Mouse (Mus musculus) R1 (cell line): ENCODE measurements around the gene Apela.
"Not testable (repeated sequence)": the region's sequence is repeated elsewhere in the genome, so short reads cannot be mapped to it uniquely, and the experiment has no call there.

Experiments
- DNase-seq: peaks from one replicate; pipeline ENCODE4 v3.0.0-alpha.2; 2018; ENCODE audit warnings: low read depth, low spot score

Gene Apela

GRCm38 (mm10) chr8:65028959-65029686 is 8.0 kb downstream of the Apela start:
- DNase-seq = peak; percentile 69

- peak; percentile 62 for DNase-seq
Measured at GRCm38 (mm10) chr8:65022485-65022884, 14.7 kb downstream of the Apela start.

- no peak for DNase-seq
Measured at GRCm38 (mm10) chr8:65018423-65018822, 18.7 kb downstream of the Apela start, which contains the start of the genes Trim61 and Trim60. TSS of gene Trim61 (minus strand) at chr8:65018523. TSS of gene Trim60 (minus strand) at chr8:65018584.

GRCm38 (mm10) chr8:65007616-65008015 is 29.5 kb downstream of the Apela start:
- DNase-seq = not testable (repeated sequence)

GRCm38 (mm10) chr8:64998806-64999365 is 38.2 kb downstream of the Apela start:
- no peak for DNase-seq

GRCm38 (mm10) chr8:64987731-64988130 is 49.4 kb downstream of the Apela start, which contains the start of gene Trim75:
TSS of gene Trim75 (minus strand) at chr8:64987831.
- no peak for DNase-seq

DNA sequence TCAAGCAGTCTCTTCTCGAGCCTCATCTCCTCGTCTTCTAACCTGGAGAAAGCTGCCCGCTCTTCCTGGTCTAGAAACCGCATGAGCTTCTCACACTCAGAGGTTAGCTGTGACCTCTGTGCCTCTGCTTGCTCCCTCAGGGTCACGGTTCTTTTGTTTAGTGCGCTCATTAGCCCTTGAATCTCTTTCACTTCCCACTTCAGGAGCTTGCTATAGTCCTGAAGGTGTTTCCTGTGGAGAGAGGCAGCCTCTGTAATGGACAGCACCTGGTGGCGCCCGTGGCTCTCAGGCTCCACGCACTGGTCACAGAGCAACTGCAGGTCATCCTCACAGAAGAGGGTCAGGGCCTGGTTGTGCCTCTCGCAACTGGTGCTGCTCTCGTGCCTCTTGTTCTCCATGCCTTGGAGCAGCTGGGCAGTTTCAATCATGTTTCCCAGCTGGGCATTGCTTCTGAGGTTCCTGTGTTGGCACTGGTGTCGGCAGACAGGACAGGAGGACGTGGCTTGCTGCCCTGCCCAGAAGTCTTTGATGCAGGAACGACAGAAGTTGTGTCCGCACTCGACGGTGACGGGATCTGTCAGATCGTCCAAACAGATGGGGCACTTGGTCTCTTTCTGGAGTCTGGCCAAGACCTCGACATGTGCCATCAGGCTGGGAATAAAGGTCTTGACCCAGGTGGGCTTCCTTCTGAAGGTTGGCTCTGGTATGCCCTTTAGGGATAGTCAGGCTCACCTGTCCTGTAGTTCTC is 53.8 kb downstream of the Apela start:
- DNase-seq = peak; percentile 58
